8 mouse cellular contexts compared by ENCODE assay signal in genomic region chr4:150230460-150231407, GRCm38 (mm10). TPM values are rescaled to one million over a fixed set of nuclear protein-coding genes. Genes with fewer than 3 reads are reported as not detected.
A peak's percentile ranks its signal among the peaks of the same experiment; 100 is the strongest.
DNase-seq lines count a peak whose midpoint lies in the region; ATAC-seq lines count a peak whose summit lies in the region.

No protein-coding gene starts in this region.

- H3K4me3 ChIP-seq in heart, embryonic 10.5 days: peak overlapping the region; percentile 33
- no peak overlapping the region for H3K4me3 ChIP-seq in embryonic facial prominence, embryonic 15.5 days (replicated peaks)

- H3K4me2 ChIP-seq in embryonic facial prominence, embryonic 15.5 days (replicated peaks): no peak overlapping the region

- peak overlapping the region; percentile 81 for H3K27ac ChIP-seq in heart, embryonic 10.5 days
- H3K27ac ChIP-seq in embryonic facial prominence, embryonic 15.5 days (replicated peaks): peak overlapping the region; percentile 51

- no peaks in the 10 kb centered on the region for H3K36me3 ChIP-seq in heart, embryonic 10.5 days
- H3K36me3 ChIP-seq in embryonic facial prominence, embryonic 15.5 days: no peaks in the 10 kb centered on the region

- H3K4me1 ChIP-seq in heart, embryonic 10.5 days: peaks cover 57% of the 10 kb centered on the region
- H3K4me1 ChIP-seq in embryonic facial prominence, embryonic 15.5 days: peaks cover 34% of the 10 kb centered on the region

- no peak overlapping the region for H3K9ac ChIP-seq in embryonic facial prominence, embryonic 15.5 days

- H3K9me3 ChIP-seq in heart, embryonic 10.5 days: no peaks in the 10 kb centered on the region
- no peaks in the 10 kb centered on the region for H3K9me3 ChIP-seq in embryonic facial prominence, embryonic 15.5 days (replicated peaks)

- H3K27me3 ChIP-seq in heart, embryonic 10.5 days (ENCODE audit: insufficient read depth, poor library complexity, severe bottlenecking): no peaks in the 10 kb centered on the region
- no peaks in the 10 kb centered on the region for H3K27me3 ChIP-seq in embryonic facial prominence, embryonic 15.5 days

- no peak for ATAC-seq in embryonic facial prominence, embryonic 15.5 days (ENCODE audit: insufficient number of reproducible peaks, low FRiP score, low TSS enrichment, low read depth)
- ATAC-seq in inflammation-experienced regulatory T-cells, adult 6 months: no peak

- WGBS in heart, embryonic 10.5 days: 5% methylated on average over 21 of the region's 21 CpGs
- 27% methylated on average over 21 of the region's 21 CpGs for WGBS in embryonic facial prominence, embryonic 15.5 days

- DNase-seq in heart, embryonic 10.5 days (ENCODE audit: low spot score): no peak
- no peak for DNase-seq in heart, adult 8-10 months (ENCODE audit: low spot score)
- peak; percentile 57 for DNase-seq in Muller cell, postnatal 12 days (ENCODE audit: inconsistent ontology term)
- peak; percentile 83 for DNase-seq in kidney, postnatal 14 days
- DNase-seq in right cerebral cortex, postnatal 14 days: peak; percentile 41
- DNase-seq in MN1 (ENCODE audit: low spot score): no peak

RNA-seq across cellular contexts. Expression of gene Eno1, which starts 5.8 kb away (rescaled TPM):
- 3,222 and 3,587 TPM in 2 replicates for polyA plus RNA-seq in heart, embryonic 10.5 days (2016; fragmentation: Nextera tagmentation; extraction: Ambion mirVana)
- total RNA-seq in heart, adult 8-10 months (2022): 100 to 1,000 TPM; 110 to 133 (median 121) TPM
- 1,331 and 1,435 TPM in 2 replicates for polyA plus RNA-seq in embryonic facial prominence, embryonic 15.5 days (2015; fragmentation: Nextera tagmentation; extraction: Ambion mirVana)
- 100 to 1,000 TPM; 503 to 566 (median 560) TPM for polyA plus RNA-seq in inflammation-experienced regulatory T-cells, adult 6 months (2017; shearing (Covaris generic))

RNA-seq across cellular contexts. Expression of gene Car6, which starts 29.6 kb away (rescaled TPM):
- polyA plus RNA-seq in heart, embryonic 10.5 days (2016; fragmentation: Nextera tagmentation; extraction: Ambion mirVana): not detected in 2 replicates
- total RNA-seq in heart, adult 8-10 months (2022): under 1 TPM in 1 of 4 experiments, not detected in 3; 0.29 TPM
- polyA plus RNA-seq in embryonic facial prominence, embryonic 15.5 days (2015; fragmentation: Nextera tagmentation; extraction: Ambion mirVana): 0.37 and 0.84 TPM in 2 replicates
- not detected for polyA plus RNA-seq in inflammation-experienced regulatory T-cells, adult 6 months (2017; shearing (Covaris generic))

RNA-seq across cellular contexts. Expression of gene Rere, which starts 50.7 kb away (rescaled TPM):
- 27.6 and 31.6 TPM in 2 replicates for polyA plus RNA-seq in heart, embryonic 10.5 days (2016; fragmentation: Nextera tagmentation; extraction: Ambion mirVana)
- total RNA-seq in heart, adult 8-10 months (2022): 10 to 100 TPM; 34.8 to 57.6 (median 51.3) TPM
- 26.5 and 27.2 TPM in 2 replicates for polyA plus RNA-seq in embryonic facial prominence, embryonic 15.5 days (2015; fragmentation: Nextera tagmentation; extraction: Ambion mirVana)
- polyA plus RNA-seq in inflammation-experienced regulatory T-cells, adult 6 months (2017; shearing (Covaris generic)): 10 to 100 TPM; 10.1 to 32.0 (median 28.4) TPM

Comparison
In these comparisons a context has a peak if more than half of its experiments do, and no peak if none do; other contexts are left out.
1. DNase-seq: peak in Muller cell, postnatal 12 days (single experiment), kidney, postnatal 14 days (single experiment) and right cerebral cortex, postnatal 14 days (single experiment); none in heart, embryonic 10.5 days (single experiment), heart, adult 8-10 months (single experiment) and MN1 (single experiment).